ENCODE assay signal across 20 mouse cellular contexts in genomic region chr17:30215741-30216140, GRCm38 (mm10).
DNase-seq lines count a peak whose midpoint lies in the region; ATAC-seq and TF ChIP-seq lines count a peak whose summit lies in the region.
"Had no signal": no experiment of that assay in that cellular context is flagged by ENCODE, and none has a peak within 500 bp of the region (broad histone marks: within the 10 kb centered on the region; RNA-seq: fewer than 3 reads in every experiment).

No protein-coding gene starts in this region.

- no peak overlapping the region for H3K9ac ChIP-seq in midbrain, embryonic 13.5 days (replicated peaks)
- no peak overlapping the region for H3K9ac ChIP-seq in midbrain, postnatal 0 days (replicated peaks; ENCODE audit: low read length, poor library complexity, severe bottlenecking)
- no peak overlapping the region for H3K9ac ChIP-seq in heart, embryonic 12.5 days
- H3K9ac ChIP-seq in neural tube, embryonic 15.5 days (replicated peaks) = no peak overlapping the region
- H3K9ac ChIP-seq: forebrain, embryonic 15.5 days; hindbrain, embryonic 14.5 days; liver, embryonic 15.5 days had no signal

- no peak for ATAC-seq in midbrain, embryonic 13.5 days
- no peak for ATAC-seq in midbrain, postnatal 0 days (ENCODE audit: low FRiP score)
- ATAC-seq in heart, embryonic 12.5 days (ENCODE audit: insufficient number of reproducible peaks, low FRiP score) = no peak; the same call in 1 of the 2 replicates
- ATAC-seq in neural tube, embryonic 15.5 days (ENCODE audit: low FRiP score) = no peak
- ATAC-seq: forebrain, embryonic 15.5 days; intestine, embryonic 16.5 days; lung, postnatal 0 days had no signal

- H3K36me3 ChIP-seq in midbrain, embryonic 13.5 days = peaks cover 43% of the 10 kb centered on the region
- H3K36me3 ChIP-seq in midbrain, postnatal 0 days (ENCODE audit: insufficient read depth, low read length) = peaks cover 16% of the 10 kb centered on the region; the same call in 1 of the 2 replicates
- peaks cover 26% of the 10 kb centered on the region for H3K36me3 ChIP-seq in heart, embryonic 12.5 days
- peaks cover 42% of the 10 kb centered on the region for H3K36me3 ChIP-seq in limb, embryonic 10.5 days
- 0 out of 2 replicates have a peak, but pooled peaks cover 2% of the 10 kb centered on the region for H3K36me3 ChIP-seq in neural tube, embryonic 15.5 days

- no peak overlapping the region for H3K4me2 ChIP-seq in midbrain, embryonic 13.5 days (replicated peaks)
- H3K4me2 ChIP-seq in midbrain, postnatal 0 days (ENCODE audit: low read depth, low read length, poor library complexity, severe bottlenecking) = no peak overlapping the region
- no peak overlapping the region for H3K4me2 ChIP-seq in heart, embryonic 12.5 days
- no peak overlapping the region for H3K4me2 ChIP-seq in neural tube, embryonic 15.5 days
- H3K4me2 ChIP-seq: forebrain, embryonic 15.5 days; hindbrain, embryonic 14.5 days; liver, embryonic 15.5 days had no signal

- peak; percentile 76 for DNase-seq in adrenal gland, adult 2 months
- no peak for DNase-seq in adrenal gland, postnatal 4 days (ENCODE audit: low spot score in 2 of 2)
- no peak for DNase-seq in midbrain, postnatal 0 days (ENCODE audit: low spot score)
- DNase-seq in limb, embryonic 10.5 days (ENCODE audit: low spot score) = no peak
- DNase-seq in kidney, adult 8-10 months = no peak
- DNase-seq: cerebellum, adult 11-12 months; cerebellum, postnatal 36 days; kidney, postnatal 10 days; right cerebral cortex, adult 18-20 months; thymus, adult 18-20 months had no signal

- no peak for TF ChIP-seq CTCF in midbrain, postnatal 0 days (IDR thresholded peaks at IDR 0.05)

- H3K27ac ChIP-seq in midbrain, embryonic 13.5 days = 0 out of 2 replicates have a peak overlapping the region, but pooled peaks have one; percentile 16
- H3K27ac ChIP-seq in midbrain, postnatal 0 days (ENCODE audit: low read depth, low read length) = no peak overlapping the region
- H3K27ac ChIP-seq in heart, embryonic 12.5 days (ENCODE audit: poor library complexity, severe bottlenecking) = peak overlapping the region; percentile 36
- H3K27ac ChIP-seq in limb, embryonic 10.5 days = 0 out of 2 replicates have a peak overlapping the region, but pooled peaks have one; percentile 36
- H3K27ac ChIP-seq in neural tube, embryonic 15.5 days (replicated peaks) = no peak overlapping the region
- H3K27ac ChIP-seq: embryonic facial prominence, embryonic 10.5 days; forebrain, embryonic 15.5 days; hindbrain, embryonic 14.5 days; liver, embryonic 15.5 days had no signal

- WGBS in midbrain, embryonic 13.5 days = 68% methylated on average over 4 of the region's 4 CpGs
- WGBS in midbrain, postnatal 0 days = 57% methylated on average over 4 of the region's 4 CpGs
- 27% methylated on average over 4 of the region's 4 CpGs for WGBS in heart, embryonic 12.5 days
- 73% methylated on average over 4 of the region's 4 CpGs for WGBS in limb, embryonic 10.5 days
- WGBS in neural tube, embryonic 15.5 days = 82% methylated on average over 4 of the region's 4 CpGs

- H3K9me3 ChIP-seq in midbrain, embryonic 13.5 days = no peaks in the 10 kb centered on the region
- no peaks in the 10 kb centered on the region for H3K9me3 ChIP-seq in midbrain, postnatal 0 days (ENCODE audit: low read length)
- no peaks in the 10 kb centered on the region for H3K9me3 ChIP-seq in heart, embryonic 12.5 days (replicated peaks)
- no peaks in the 10 kb centered on the region for H3K9me3 ChIP-seq in limb, embryonic 10.5 days (replicated peaks)
- no peaks in the 10 kb centered on the region for H3K9me3 ChIP-seq in neural tube, embryonic 15.5 days (replicated peaks)
- H3K9me3 ChIP-seq: embryonic facial prominence, embryonic 10.5 days; forebrain, embryonic 15.5 days; liver, embryonic 15.5 days; megakaryocyte, embryonic 14.5 days had no signal

- H3K27me3 ChIP-seq in midbrain, embryonic 13.5 days = no peaks in the 10 kb centered on the region
- no peaks in the 10 kb centered on the region for H3K27me3 ChIP-seq in midbrain, postnatal 0 days (ENCODE audit: insufficient read depth, low read length)
- H3K27me3 ChIP-seq in heart, embryonic 12.5 days (replicated peaks) = no peaks in the 10 kb centered on the region
- no peaks in the 10 kb centered on the region for H3K27me3 ChIP-seq in limb, embryonic 10.5 days (ENCODE audit: low read depth, poor library complexity, severe bottlenecking)
- no peaks in the 10 kb centered on the region for H3K27me3 ChIP-seq in neural tube, embryonic 15.5 days (replicated peaks)
- H3K27me3 ChIP-seq: forebrain, embryonic 15.5 days; liver, embryonic 15.5 days; megakaryocyte, embryonic 14.5 days had no signal

- no peak overlapping the region for H3K4me3 ChIP-seq in midbrain, embryonic 13.5 days (replicated peaks)
- no peak overlapping the region for H3K4me3 ChIP-seq in midbrain, postnatal 0 days (ENCODE audit: low read depth, low read length)
- H3K4me3 ChIP-seq in heart, embryonic 12.5 days = no peak overlapping the region
- no peak overlapping the region for H3K4me3 ChIP-seq in limb, embryonic 10.5 days
- no peak overlapping the region for H3K4me3 ChIP-seq in neural tube, embryonic 15.5 days (replicated peaks)
- H3K4me3 ChIP-seq: embryonic facial prominence, embryonic 10.5 days; forebrain, embryonic 15.5 days; liver, embryonic 15.5 days; megakaryocyte, embryonic 14.5 days had no signal

- H3K4me1 ChIP-seq in midbrain, embryonic 13.5 days (replicated peaks) = peaks cover 23% of the 10 kb centered on the region
- no peaks in the 10 kb centered on the region for H3K4me1 ChIP-seq in midbrain, postnatal 0 days (ENCODE audit: insufficient read depth, low read length)
- H3K4me1 ChIP-seq in heart, embryonic 12.5 days (replicated peaks) = peaks cover 38% of the 10 kb centered on the region
- H3K4me1 ChIP-seq in limb, embryonic 10.5 days = peaks cover 12% of the 10 kb centered on the region; the same call in 1 of the 2 replicates
- peaks cover 21% of the 10 kb centered on the region for H3K4me1 ChIP-seq in neural tube, embryonic 15.5 days
- H3K4me1 ChIP-seq: liver, embryonic 15.5 days had no signal

Comparison
In these comparisons a context has a peak if more than half of its experiments do, and no peak if none do; other contexts are left out.
1. H3K27ac ChIP-seq: peak in midbrain, embryonic 13.5 days (single experiment), heart, embryonic 12.5 days (single experiment) and limb, embryonic 10.5 days (single experiment); none in midbrain, postnatal 0 days (single experiment) and neural tube, embryonic 15.5 days (single experiment).